Mouse (Mus musculus) lung, postnatal 10 days (tissue): Measurements from ENCODE around the gene Gabbr2.
A peak's percentile ranks its signal among the peaks of the same experiment; 100 is the strongest.

ENCODE experiments used
- DNase-seq: peaks from one replicate; pipeline ENCODE4 v3.0.0; 2021

Gabbr2 gene

DNA sequence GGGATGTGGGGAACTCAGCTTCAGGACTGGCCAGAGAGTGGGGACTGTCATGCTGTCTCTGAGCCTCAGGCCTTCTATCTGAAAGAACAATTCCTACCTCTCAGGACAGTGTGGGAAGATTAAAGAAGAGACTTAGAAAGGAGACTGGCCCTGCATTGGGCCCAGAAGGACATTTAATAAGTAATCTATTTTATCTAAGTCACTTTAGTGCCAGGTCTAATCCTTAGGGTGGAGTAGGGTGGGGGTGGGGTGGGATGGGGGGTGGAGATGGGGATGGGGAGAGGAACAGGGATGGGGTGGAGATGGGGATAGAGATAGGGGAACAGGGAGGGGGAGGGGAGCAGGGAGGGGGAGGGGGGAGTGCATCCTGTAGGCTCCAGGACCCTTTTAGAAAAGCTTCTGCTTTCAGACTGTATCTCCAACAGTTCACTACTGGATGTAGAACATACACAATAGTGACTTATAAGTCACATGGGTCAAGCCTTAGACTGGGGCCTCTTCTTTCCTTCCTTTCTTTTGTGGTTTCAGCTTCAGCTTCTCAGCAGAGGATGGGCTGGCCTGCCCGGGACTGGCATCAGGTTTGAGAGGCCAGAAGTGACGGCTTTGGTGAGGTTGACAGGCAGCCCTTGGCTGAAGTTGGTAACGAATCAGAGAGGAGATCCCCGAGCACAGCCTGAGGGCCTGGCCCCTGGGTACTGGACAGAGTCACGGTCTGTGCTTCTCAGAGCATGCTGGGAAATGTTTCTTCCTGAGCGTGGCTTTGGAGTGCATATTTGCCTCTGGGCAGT lies 237.1 kb downstream of the Gabbr2 start:
- DNase-seq, result no peak

DNA sequence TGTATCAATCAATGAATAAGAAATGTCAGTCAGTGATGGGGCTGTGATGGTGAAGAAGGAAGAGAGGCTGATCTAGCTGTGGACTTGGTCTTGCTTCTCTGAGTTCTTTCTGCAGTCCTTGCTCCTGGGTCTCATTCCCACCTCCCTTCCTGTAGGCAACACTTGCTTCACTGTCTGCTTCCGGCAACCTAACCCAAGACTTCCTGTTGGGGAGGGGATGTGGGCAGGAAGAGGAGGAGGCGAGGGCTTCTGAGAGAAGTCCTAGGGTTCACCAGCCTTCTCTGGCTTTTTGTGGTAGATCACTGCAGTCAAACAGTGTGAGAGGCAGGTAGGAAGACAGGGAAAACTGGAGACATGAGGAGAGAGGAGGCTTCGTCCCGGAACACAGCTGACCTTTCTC lies 239.4 kb downstream of the Gabbr2 start:
- no peak for DNase-seq

DNA sequence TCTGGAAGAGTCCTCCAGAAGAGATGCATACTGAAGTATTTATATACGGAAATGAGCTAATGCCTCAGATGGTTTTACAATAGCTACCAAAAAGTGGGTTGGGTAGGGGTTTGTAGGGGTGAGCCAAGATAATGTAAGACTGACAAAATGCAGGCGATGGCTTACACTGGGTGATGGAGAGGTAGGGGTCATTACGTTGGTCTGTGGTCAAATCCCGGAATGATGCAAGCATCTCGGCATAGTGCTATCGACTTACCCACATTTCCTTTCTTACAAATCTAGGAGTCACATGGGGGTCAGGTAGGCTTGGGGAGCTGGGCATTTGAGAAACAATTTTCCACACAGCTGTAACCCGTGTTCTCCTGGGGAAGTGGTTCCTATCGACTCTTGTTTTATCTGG lies 242.7 kb downstream of the Gabbr2 start:
- DNase-seq, result no peak

DNA sequence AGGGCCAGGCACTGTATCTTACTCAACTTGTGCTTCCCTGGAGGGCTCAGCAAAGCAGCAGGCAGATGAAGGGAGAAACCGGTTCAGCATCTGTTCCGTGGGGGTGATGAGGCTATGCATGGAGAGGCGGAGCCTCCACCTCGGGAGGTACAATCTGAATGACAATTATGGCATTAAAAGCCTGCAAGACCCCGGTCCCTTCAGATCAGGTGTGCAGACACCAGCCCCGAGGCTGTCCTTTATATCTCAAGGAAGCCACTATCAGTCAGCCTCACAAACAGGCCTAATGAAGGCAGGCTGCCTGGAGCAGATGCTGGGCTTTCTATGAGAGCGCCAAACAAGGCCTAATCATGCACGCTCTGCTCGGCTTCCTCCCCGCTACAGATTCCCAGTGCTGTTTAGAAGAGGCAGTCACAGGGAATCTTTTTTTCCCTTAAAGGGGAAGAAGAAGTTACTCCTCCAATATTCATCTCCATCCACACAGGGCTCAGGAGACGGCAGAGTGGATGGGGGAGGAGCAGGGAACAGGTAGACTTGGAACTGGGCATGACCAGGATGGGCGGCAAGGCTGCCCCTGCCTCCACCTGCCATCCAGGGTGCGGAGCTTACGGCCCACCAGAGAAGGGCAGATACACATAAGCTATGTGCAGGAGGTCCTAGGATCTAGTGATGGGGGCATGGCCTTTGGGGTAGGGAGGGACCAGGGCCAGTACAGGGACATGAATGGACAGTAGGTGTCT lies 244.5 kb downstream of the Gabbr2 start:
- no peak for DNase-seq

DNA sequence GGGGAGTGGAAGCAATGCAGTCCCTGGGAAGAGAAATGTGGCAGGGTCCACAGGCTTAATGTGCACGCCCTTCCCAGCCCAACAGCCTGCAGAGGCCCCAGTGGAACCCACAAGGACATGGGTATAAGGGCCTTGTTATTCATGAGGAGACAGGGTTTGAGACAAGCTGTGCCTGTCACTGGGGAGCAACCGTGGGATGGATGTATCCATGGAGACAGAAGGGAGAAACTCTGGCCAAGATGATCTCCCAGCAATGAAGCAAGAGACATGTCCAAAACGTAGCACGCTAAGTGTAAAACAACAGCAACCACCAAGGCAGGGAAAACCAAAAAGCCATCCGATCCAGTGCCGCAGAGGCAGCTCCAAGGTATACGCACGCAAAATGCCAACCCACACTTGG lies 246.1 kb downstream of the Gabbr2 start:
- DNase-seq, result no peak

DNA sequence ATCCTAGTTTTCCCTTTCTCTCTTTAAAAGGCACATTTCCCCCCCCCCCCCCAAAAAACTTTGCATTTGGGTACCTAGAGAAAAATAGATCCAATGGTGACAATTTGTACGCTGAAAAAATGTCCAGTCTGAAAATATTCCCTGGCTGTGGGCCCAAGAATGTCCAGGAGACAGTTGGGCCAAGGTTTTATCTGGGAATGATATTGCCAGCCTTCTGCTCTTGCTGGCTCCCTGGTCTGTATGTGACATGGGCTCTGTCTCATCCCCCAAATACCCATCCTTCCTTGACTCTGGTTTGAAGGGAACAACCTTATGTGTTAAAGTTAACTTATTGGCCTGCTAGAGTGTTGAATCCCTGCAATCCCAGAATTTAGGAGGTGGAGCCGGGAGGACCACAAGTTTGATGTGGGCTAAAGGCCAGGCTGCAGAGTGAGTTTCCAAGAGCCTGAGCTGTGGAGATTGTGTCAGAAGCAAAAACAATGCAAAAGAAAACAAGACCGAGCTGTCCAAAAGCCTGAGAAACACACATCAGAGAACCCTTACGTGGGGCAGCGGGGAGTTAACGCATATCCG lies 247.0 kb downstream of the Gabbr2 start:
- no peak for DNase-seq

DNA sequence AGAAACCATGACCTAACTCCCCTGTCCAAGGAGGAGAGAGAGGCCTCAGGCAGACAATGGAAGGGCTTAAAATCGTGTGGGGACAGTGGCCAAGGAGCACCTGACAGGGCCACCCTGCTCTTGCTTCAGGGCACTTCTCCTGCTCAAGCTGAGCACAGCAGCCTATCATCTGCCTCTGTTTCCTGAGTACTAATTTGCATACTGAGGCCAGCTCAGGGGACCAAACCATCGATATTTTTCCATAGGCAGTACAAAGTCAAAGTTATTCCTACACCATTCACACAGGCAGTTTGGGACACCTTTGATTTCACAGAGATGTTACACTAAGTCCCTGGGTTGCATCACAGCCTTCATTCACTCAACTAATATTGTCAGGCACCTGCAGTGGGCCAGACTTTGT lies 249.1 kb downstream of the Gabbr2 start:
- no peak for DNase-seq

DNA sequence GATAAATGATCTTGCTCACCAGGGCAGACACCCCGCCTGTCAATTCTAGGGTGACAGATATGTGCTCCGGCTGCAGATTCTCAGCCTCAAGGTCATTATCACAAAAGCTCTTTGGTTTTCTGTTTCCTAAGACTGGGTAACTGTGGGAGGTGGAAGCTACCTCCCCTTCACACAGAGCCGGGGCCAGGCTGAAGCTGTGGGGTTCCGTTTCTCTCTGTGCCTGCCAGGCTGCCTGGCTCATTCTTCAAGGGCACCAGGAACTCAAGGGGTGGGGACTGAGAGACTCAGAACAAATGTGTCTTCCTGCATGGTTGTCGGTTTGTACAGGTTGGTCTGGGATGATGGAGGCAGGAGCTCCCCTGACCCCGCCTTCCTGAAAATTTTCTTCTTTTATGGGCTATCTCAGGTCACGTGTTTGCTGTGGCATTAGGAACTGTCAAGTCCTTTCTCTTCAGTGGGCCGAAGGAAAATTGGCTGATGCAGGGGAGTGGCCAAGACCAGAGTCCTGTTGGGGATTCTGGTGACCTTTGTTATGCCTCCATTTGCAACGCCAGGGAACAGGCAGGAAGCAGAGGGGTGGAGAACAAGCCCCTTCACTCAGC lies 254.7 kb downstream of the Gabbr2 start:
- DNase-seq, result no peak

DNA sequence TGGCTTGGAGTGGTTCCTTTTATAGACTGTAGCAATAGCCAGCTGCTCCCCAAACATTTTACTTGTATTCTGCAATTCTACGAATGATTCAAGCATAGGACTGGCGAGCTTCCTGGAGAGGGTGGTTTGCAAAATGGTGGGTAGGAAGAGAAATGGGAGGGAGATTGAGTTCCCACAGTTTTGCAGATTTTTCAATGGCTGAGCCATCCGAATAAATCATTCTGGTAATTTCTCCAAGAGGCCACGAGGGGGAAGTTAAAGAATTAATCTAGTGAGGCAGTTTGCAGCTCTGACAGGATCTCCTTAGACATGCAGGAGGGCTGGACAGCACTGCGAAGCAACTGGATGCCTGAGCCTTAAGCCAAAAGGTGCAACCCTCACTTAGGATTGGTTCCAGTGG lies 256.8 kb downstream of the Gabbr2 start:
- no peak for DNase-seq

DNA sequence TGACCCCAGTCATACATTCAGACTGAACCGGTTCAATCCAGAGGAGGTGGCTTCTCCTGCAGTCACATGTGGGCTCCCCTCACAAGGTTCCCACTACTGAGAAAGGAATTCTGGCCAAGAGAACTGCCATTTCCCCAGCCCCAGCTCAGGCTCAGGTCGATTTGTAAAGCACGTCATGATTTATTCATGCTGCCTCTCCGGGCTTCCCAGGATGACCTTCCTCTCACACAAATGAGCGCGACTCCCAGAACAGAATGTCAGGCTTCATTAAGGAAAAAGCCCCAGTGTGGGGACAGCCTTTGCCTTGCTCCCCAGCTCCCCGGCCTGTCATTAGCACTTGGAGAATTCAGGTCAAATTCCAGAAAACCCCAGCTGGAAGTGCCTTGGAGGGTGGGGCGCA lies 260.1 kb downstream of the Gabbr2 start:
- no peak for DNase-seq

DNA sequence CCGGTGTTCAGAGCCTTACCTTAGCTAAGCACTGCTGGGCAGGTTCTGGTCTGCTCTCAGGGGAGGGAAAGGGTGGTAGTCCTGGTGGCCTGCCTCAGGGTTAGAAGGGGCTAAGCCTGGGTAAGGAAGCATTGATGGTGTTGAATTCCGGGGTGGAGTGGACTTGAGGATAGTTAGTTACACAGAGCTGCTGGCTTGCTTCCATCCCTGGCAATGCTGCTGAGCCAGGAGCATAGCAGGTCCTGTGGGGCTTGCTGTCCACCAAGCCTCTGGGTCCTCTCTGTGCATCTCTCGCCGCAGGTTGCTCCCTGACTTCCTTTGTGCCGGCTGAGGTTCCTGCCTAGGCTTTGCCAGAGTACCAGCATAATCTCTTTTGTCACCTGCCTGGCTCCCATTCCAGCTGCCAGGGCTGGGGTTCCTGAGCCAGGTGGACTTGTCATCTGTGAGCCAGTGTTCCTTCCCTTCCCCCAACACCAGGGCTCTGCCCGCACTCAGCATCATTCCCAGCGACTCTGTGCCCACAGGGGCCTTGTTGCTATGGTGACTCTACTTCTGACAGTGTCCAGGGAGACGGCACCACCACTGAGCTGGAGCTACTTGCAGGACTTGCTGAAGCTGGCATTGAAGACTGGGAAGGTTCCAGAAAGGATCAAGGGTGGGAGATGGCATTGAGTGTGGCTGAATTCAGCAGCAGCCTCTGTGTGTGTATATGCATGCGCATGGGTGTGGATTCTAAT lies 262.2 kb downstream of the Gabbr2 start:
- DNase-seq, result no peak

DNA sequence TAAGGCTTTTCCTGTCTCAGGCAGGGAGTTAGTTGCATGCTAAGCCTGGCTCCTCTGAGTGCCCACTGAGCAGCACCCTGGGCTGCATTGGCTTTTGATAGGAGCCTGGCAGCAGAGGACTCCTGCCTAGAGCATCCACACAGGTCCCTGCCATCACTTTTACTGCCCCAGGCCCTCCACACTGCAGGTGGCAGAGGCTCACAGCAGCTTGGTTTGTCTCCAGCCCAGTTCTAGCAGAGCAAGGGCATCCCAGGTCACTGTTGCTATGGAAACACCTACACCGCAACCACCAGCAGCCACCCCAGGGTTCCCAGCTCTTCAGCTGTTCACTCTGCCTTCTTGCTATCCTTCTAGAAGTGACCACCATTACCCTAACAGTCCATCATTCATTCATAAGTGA lies 263.4 kb downstream of the Gabbr2 start:
- DNase-seq, result no peak

DNA sequence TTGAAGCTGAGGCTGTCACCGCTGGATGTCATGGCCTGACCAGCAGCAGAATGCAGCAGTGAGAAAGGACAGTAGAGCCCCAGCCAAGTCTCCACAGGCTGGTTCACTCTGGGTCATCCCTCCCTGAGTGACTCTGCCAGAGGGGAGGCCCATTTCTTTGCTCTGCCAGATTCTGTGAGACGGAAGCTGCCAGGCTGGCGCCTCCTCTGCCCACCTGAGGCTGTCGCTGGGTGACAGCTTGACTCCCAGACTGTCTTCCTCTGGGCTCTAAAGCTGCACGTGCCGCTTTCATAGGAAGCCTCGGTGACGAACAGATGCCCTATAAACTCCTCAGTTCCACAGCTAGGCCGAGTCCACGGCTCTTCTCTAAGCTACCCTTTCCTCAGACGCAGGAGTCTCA lies 264.5 kb downstream of the Gabbr2 start:
- no peak for DNase-seq

DNA sequence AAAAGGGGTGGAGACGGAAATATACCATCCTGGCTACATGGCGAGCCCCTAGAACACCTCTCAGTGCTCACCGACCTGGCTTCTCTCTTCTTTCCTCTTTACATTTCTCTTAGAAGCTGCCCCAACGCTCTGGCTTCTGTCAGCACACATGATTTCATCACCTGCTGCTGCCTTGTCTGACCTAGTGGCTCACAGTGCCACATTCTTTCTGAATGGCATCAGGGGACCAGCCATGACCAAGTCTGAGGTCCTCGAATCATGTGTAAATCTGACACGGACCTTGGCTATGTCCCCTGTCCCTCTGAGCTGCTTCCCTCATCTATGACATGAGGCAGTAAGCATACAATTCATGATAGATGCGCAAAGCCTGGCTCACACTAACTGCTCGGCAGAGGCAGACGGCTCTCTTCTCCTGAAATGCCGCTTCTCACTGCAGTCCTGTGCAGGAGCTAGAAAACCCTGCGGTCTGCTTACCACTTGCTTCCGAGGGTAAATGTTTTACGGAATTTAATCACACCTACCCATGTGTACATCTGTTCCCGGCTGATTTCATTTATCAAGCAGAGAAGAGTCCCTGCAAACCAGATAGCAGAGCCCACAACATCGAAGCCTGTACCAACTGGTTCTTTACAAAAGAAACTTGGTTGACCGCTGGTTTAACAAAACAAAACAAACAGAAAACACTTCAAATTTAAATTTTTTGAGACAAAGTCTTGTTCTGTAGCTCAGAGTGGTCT lies 270.7 kb downstream of the Gabbr2 start:
- DNase-seq, result no peak

DNA sequence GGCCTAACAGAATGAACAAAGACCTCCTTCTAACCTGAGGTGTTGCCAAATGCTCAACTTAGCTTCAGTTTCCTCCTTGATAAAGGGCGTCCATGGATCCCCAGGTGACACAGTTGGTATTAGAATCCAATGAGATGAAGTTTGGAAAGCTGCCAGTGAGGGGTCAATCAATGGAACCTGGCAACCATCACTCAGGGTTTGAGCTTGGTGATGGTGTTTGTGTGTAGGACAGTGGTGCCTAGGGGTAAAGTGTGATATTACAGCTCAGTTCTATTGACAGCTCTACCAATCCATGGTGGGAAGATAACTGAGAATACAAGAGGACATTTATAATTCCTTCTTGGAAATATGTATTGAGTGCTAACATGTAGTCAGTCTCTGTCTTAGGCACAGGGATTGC lies 271.6 kb downstream of the Gabbr2 start:
- DNase-seq, result peak; percentile 10

DNA sequence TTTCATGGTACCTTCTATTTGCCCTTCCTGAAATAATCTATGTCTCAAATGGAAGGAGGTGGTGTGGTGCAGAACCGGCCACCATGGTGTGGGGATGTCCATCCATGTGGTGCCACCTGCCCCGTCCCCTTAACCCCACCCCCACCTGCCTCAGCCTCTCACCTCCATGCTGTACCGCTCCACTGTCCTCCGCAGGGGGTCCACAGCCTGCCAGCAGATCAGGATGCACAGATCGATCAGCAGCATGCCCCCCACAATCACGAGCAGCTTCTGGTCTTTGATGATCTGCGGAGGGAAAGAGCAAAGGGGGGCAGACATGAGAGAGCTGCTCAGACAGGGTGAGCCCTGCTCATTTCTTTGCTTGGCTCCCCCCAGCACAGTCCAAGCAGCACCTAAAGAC lies 273.0 kb downstream of the Gabbr2 start:
- no peak for DNase-seq

DNA sequence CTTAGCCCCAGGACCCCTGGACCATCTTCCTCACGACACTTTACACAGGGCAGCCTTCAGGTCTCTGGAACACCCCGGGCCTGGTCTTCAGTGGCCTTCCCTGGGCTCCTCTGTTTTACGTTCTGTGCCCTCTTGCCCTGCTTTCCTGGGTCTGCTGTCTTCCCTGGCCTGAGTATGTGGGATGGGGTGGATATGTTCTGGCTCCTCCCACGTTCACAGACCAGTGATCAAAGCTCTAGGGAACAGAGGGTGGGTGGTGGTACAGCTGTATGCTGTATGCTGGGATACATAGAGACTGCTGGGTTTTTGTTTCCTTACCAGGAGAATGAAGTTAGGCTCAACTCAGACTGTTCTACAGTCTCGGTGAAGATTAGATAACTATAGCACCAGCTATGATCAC lies 274.5 kb downstream of the Gabbr2 start:
- no peak for DNase-seq

DNA sequence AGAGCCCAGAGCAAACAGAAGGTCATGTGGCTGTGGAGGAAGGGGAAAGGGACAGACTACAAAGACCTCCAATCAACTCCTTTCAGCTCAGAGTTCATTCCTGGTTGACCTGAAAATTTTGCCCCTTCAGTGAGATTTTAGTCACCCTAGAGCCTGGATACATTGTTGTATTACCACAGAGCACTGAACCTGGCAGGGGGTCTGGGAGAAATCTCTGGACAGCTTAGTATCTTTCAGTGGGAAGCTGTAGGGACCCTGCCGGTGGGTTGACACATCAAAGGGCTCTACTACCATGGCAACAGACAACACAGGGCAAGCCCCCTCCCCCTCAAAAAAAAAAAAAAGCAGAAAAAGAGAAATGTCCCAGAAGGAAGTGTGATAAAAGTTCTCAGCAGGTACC lies 275.3 kb downstream of the Gabbr2 start:
- no peak for DNase-seq

DNA sequence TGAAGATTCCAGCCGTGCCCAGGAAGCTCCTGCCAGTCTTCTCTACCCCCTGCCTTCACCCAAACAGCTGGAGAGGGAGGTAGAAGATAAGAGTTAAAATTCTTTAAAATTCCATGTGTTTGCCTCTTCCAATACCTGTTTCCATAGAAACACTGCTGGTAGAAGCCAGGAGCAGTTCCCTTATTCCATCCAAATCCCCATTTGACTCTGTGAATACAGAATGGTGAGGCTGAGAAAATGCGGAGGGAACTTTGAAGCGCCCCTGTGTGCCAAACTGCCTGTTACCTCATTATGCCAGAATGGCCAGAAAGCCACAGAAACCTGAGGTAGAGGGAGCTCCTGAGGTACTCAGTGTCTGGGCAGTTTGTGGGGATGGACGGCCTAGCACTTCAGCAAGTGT lies 281.1 kb downstream of the Gabbr2 start:
- DNase-seq, result no peak

DNA sequence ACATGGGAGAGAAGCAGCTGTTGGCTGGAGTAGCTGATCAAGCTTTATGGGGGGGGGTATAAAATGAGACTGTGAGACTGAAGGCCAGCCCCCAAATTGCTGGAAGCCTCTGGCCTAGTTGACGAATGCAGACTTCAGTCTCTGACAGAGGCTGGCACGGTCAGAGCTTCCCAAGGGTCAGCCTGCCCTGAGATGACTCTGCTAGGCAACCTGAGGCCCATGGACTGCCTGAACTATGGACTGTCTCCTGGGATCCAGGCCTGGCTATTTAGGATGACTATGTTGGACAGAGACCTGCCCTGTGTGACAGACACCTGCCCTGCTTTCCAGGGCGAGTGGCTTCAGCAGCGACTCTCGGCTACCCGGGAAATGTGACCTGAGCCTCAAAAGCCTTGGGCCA lies 281.7 kb downstream of the Gabbr2 start:
- no peak for DNase-seq

DNA sequence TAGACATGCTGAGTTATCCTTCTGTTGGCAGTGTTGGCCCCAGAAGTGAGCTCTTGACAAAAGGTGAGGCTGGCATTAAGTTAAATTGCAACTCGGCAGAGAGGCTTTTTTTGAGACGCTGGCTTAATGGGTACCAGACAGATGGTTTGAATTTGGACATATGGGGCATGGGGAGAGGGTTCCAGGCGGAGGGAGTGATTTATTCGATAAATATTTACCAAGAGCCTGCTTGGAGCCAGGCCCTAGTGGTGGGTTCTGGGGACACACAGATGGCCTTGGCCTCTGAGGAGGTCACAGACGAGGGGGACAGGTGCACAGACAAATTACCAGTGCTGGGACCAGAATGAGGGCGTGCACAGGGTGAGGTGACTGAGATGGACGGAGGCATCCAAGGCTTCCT lies 282.2 kb downstream of the Gabbr2 start:
- no peak for DNase-seq

DNA sequence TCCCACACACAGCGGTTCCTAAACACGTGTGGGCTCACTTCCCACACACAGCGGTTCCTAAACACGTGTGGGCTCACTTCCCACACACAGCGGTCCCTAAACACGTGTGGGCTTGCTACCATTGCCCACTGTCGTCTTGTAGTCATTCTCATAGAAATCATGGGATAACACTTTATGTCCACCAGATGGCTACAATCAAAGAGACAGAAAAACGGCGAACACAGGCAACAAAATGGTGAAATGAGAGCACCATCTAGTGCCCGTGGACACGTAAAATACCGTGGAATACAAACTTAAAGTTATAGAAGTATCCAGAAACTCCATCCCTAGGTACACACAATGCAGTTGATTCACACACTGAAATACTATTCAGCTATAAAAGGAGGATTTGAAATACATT lies 285.9 kb downstream of the Gabbr2 start:
- no peak for DNase-seq

DNA sequence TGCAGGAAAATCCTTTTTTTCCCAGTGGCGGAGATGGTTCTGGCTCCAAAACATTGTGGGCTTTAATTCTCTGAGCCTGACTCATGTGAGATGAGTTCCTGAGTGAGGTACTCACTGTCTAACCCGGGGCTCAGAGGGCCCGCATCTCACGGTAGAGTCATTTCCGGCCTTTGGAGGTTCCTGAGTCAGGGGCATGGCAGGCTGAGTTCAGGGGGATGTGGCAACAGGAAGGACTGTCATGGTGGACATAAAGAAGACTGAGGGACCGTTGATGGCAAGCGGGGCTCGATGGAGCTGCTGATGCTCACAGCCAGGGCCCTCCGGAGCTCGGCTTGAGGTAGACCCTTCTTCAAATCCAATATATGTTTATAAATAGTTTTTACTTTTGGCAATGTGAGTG lies 288.5 kb downstream of the Gabbr2 start:
- no peak for DNase-seq
